Mouse (Mus musculus) lung, embryonic 14.5 days (tissue): ENCODE measurements around the gene Col4a1. TPM values are rescaled to one million over a fixed set of nuclear protein-coding genes. Genes with fewer than 3 reads are reported as not detected.

Experiments
- ATAC-seq: fragments of 200-750 bp; cut with Nextera tagmentation; 2 replicates; pipeline ENCODE4 v1.8.0; 2017; ENCODE audit warnings: mild to moderate bottlenecking, moderate TSS enrichment, moderate library complexity; ENCODE audit not compliant: insufficient read depth
- DNase-seq: peaks from one replicate; pipeline ENCODE4 v3.0.0-alpha.2; 2015
- H3K27ac ChIP-seq: fragments of 300-500 bp; sonication (generic); 2 replicates; pipeline ENCODE4 v1.5.1; 2014; ENCODE audit warnings: low read depth, mild to moderate bottlenecking, moderate library complexity
- H3K27me3 ChIP-seq: fragments of 300-500 bp; sonication (generic); 2 replicates; pipeline ENCODE4 v1.6.1; 2014; ENCODE audit warnings: low read length, control low read depth; ENCODE audit not compliant: insufficient read depth
- H3K36me3 ChIP-seq: fragments of 300-500 bp; sonication (generic); 2 replicates; pipeline ENCODE4 v1.6.1; 2014; ENCODE audit warnings: control low read depth; ENCODE audit not compliant: insufficient read depth
- H3K4me1 ChIP-seq: fragments of 300-500 bp; sonication (generic); 2 replicates; pipeline ENCODE4 v1.6.1; 2014; ENCODE audit warnings: antibody characterized with exemption, control low read depth; ENCODE audit not compliant: insufficient read depth
- H3K4me2 ChIP-seq: fragments of 300-500 bp; sonication (generic); 2 replicates; pipeline ENCODE4 v1.6.1; 2014; ENCODE audit warnings: mild to moderate bottlenecking
- H3K4me3 ChIP-seq: fragments of 300-500 bp; sonication (generic); 2 replicates; pipeline ENCODE4 v1.5.1; 2014; ENCODE audit warnings: low read depth, low read length
- H3K9ac ChIP-seq: fragments of 300-500 bp; sonication (generic); 2 replicates; pipeline ENCODE4 v1.6.1; 2014
- H3K9me3 ChIP-seq: fragments of 300-500 bp; sonication (generic); 2 replicates; pipeline ENCODE4 v1.6.1; 2016; ENCODE audit warnings: low read depth, low read length, control low read depth
- CTCF ChIP-seq: IDR thresholded peaks from 2 replicates; pipeline ENCODE4 v1.5.1; 2016; ENCODE audit warnings: antibody characterized with exemption, low read depth
- WGBS: fragments of 180-500 bp; shearing (Covaris S2); extraction: QIAGEN DNeasy Blood & Tissue Kit; methylation state at CpG from one replicate; pipeline ENCODE4 v1.1.7; 2014; 5-methylcytosine and 5-hydroxymethylcytosine counted together
- polyA plus RNA-seq: library from polyadenylated mRNA; unstranded; fragments of >200 nt; fragmentation: Nextera tagmentation; extraction: Ambion mirVana; gene quantifications from 2 replicates; pipeline ENCODE4 v1.2.1, GENCODE M21; 2014

Col4a1 gene
- polyA plus RNA-seq, 1 experiment from 2014 or later: 389 TPM

DNA sequence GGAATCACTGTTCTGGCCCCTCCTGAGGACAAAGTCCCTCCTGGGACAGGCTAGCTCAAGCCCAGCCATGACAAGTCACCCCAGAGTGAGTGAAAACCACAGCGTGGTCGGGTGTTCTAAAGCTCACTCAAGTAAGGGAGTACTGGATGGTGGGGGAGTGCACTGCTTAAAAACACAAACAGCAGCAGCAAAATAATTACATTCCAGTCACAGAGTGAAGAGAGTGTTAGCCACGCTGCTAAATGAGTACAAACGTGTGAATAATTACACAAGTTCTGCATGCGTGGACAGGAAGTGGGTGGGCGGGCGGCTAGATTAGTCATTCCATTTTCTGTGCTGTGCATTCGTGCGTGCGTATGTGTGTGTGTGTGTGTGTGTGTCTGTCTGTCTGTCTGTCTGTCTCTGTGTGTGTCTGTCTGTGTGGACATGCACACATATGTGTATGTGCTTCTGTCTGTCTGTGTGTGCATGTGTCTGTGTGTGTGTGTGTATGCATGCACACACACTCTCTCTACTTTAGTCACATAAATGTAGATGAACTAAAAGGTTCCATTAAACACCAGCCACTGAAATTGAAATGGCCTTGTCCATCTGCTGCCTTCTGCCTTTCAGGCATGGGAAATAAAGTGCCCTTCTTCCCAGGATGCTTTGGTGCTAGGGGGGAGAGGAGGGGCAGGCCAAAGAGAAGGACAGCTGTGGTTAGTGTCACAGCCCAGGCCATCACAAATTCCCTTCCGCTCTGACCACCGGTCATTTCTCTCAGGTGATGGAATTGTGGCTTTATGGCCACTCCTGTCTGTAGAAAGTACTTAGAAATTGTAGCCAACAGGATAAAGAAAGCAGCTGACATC lies 109.1 kb downstream of the Col4a1 start:
- no peaks in the 10 kb centered on the region for H3K27me3 ChIP-seq
- H3K9ac ChIP-seq: no peak overlapping the region
- H3K4me3 ChIP-seq: no peak overlapping the region
- no peaks in the 10 kb centered on the region for H3K9me3 ChIP-seq
- H3K27ac ChIP-seq: no peak overlapping the region
- no peak overlapping the region for H3K4me2 ChIP-seq
- H3K4me1 ChIP-seq: no peaks in the 10 kb centered on the region
- no peak for TF ChIP-seq CTCF
- ATAC-seq (no peak), DNase-seq (no peak)
- H3K36me3 ChIP-seq: peaks cover 94% of the 10 kb centered on the region
- 86% methylated on average over 12 of the region's 12 CpGs for WGBS

DNA sequence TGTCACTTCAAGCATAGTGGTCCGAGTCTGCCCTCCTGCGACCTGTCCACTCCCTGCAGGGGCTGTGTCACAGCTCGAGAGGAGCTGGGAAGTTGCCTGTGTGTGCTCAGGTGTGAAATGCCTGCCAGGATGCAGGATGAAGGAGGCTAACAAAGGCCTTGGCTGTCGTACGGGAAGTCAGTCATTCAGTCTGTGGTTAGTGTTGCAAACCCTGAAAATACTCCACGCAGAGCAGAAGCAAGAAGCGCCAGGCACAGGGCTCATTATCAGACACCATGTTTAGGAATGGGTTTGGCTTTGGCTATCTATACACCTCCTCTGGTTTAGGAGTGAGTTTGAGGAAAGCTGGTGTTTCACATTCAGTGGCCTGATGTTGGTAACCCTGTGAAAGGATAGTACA lies 114.0 kb downstream of the Col4a1 start:
- no peak for TF ChIP-seq CTCF
- DNase-seq: no peak
- 66% methylated on average over 7 of the region's 7 CpGs for WGBS
- no peak overlapping the region for H3K27ac ChIP-seq
- no peak overlapping the region for H3K4me2 ChIP-seq
- no peaks in the 10 kb centered on the region for H3K9me3 ChIP-seq
- no peak overlapping the region for H3K4me3 ChIP-seq
- no peak for ATAC-seq
- no peaks in the 10 kb centered on the region for H3K4me1 ChIP-seq
- H3K9ac ChIP-seq: no peak overlapping the region
- peaks cover 59% of the 10 kb centered on the region for H3K36me3 ChIP-seq
- no peaks in the 10 kb centered on the region for H3K27me3 ChIP-seq

DNA sequence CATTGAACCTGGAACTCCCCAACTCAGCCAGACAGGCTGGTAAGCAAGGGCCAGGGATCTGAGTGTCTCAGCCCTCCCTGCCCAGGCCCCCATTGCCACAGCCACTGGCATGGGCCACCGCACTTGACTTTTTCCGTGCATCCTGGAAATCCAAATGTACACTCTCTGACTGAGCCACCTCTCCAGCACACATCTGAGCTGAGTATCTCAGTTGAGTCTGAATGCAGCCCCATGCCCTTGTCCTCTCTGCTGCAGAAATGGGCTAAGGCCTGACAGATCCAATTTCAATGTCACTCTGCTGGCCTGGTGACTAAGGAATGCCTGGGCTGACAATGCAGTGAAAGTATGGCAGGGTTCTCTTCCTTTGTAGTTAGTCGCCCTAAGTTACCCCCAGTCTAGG lies 114.6 kb downstream of the Col4a1 start:
- H3K9me3 ChIP-seq: no peaks in the 10 kb centered on the region
- peaks cover 52% of the 10 kb centered on the region for H3K36me3 ChIP-seq
- H3K4me2 ChIP-seq: no peak overlapping the region
- no peak for DNase-seq
- no peak overlapping the region for H3K27ac ChIP-seq
- H3K4me1 ChIP-seq: no peaks in the 10 kb centered on the region
- no peak for ATAC-seq
- H3K4me3 ChIP-seq: no peak overlapping the region
- WGBS: 76% methylated on average over 3 of the region's 3 CpGs
- no peak for TF ChIP-seq CTCF
- H3K9ac ChIP-seq: no peak overlapping the region
- H3K27me3 ChIP-seq: no peaks in the 10 kb centered on the region

DNA sequence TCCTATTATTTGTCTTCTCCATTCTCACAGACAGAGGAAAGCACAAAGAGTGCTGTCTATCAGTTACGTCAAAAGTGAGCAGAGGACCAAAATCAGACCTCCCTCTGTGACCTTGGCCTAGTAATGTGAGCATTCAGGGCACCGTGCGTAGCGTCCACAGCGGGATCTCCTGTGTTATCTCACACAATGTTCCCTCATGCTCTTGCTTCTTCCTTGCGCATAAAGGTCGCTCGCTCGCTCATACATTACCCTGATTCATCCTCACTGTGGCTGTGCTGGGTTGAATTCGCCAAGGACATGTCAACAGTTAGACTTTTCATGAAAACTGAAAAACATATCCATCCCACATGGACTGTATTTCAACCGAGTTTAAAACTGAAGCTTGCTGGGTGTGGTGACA lies 115.4 kb downstream of the Col4a1 start:
- no peak for TF ChIP-seq CTCF
- no peaks in the 10 kb centered on the region for H3K4me1 ChIP-seq
- H3K27ac ChIP-seq: no peak overlapping the region
- H3K27me3 ChIP-seq: no peaks in the 10 kb centered on the region
- no peak overlapping the region for H3K4me2 ChIP-seq
- no peak overlapping the region for H3K9ac ChIP-seq
- DNase-seq (no peak), ATAC-seq (no peak)
- H3K36me3 ChIP-seq: peaks cover 45% of the 10 kb centered on the region
- H3K9me3 ChIP-seq: no peaks in the 10 kb centered on the region
- H3K4me3 ChIP-seq: no peak overlapping the region
- 87% methylated on average over 11 of the region's 11 CpGs for WGBS

DNA sequence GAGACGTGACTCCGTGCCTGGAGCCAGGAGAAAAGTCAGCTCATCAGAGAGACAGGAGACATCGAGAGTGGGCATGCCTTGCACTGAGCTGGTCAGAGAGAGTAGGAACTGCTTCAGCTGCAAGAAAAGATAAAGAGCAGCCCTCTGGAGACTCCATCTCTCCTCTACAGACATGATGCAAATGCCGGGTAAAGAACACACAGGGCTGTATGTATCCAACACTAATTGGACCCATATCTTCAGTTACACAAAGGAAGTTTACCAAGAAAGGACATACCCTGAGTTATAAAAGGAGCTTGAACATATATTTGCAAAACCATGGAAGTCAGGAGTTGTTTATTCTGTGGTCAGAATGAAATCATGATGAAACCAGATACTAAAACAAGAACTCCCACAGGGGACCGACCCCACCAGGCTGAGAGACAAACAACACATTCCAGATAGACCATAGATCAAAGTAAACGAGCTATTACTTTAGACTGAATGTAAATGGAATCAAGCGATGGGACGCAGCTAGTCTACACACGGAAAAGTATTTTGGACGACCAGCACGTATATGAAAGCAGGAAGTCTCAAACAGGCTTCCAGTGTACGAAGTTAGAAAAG lies 119.8 kb downstream of the Col4a1 start:
- H3K4me1 ChIP-seq: no peaks in the 10 kb centered on the region
- peak overlapping the region; percentile 55; the same call in 1 of the 2 replicates for H3K27ac ChIP-seq
- no peak overlapping the region for H3K9ac ChIP-seq
- DNase-seq: peak; percentile 69
- peak; percentile 64 for ATAC-seq
- H3K9me3 ChIP-seq: no peaks in the 10 kb centered on the region
- H3K4me2 ChIP-seq: no peak overlapping the region
- peaks cover 8% of the 10 kb centered on the region for H3K27me3 ChIP-seq
- no peak for TF ChIP-seq CTCF
- H3K4me3 ChIP-seq: no peak overlapping the region
- H3K36me3 ChIP-seq: peaks cover 7% of the 10 kb centered on the region
- WGBS: 22% methylated on average over 12 of the region's 12 CpGs

DNA sequence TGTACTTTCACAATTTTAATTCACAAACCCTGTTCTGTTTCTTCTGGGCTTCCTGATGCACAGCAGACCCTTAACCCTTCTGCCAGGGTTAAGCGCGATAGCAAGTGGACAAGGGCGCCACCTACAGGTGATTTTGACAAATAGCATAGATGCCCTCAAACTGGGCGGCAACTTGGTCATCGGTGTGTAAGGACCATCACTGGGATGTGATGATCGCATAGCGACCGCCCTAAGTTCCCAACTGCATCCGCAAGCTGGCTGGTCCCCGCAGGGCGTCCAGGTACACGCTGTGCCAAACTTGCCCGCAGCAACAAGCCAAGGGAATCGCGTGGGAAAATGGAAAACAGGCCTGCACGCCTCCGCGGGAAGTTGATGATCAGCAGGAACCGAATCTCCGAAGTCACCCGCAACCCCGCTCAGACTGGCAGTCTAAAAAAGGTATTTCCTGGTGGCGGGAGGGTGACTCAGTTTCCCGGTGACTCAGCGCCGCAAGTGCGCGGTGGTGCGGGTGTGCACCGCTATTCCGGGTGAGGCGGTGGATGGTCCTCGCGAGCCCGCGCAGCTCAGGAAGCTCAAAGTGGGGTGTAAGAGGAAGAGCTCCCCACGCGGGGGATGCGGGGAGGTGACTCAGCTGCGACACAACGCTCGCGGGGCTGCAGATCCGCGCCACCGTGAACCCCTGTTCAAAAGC lies 124.9 kb downstream of the Col4a1 start:
- no peaks in the 10 kb centered on the region for H3K36me3 ChIP-seq
- DNase-seq (peak; percentile 94), ATAC-seq (peak; percentile 64)
- H3K4me2 ChIP-seq: peak overlapping the region; percentile 90
- no peaks in the 10 kb centered on the region for H3K4me1 ChIP-seq
- no peaks in the 10 kb centered on the region for H3K9me3 ChIP-seq
- peak overlapping the region; percentile 41 for H3K9ac ChIP-seq
- H3K4me3 ChIP-seq: peak overlapping the region; percentile 43
- H3K27me3 ChIP-seq: peaks cover 11% of the 10 kb centered on the region
- 3% methylated on average over 46 of the region's 46 CpGs for WGBS
- H3K27ac ChIP-seq: no peak overlapping the region
- peak; percentile 97 for TF ChIP-seq CTCF

DNA sequence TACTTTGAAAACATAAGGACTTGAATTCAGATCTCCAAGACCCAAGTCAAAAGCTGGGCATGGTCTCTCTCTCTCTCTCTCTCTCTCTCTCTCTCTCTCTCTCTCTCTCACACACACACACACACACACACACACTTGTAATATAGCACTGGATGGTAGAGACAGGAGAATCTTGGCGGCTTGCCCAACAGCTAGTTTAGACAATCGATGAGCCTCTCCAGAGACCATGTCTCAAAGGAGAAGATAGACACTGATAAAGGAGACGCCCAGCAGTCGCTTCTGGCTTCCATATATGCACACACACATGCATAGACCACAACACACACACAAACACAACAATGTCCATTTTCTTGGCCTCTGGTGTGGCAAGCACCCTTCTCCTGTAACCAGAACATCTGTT lies 126.2 kb downstream of the Col4a1 start:
- Histone ChIP-seq H3K9ac (no peak overlapping the region), H3K4me2 (no peak overlapping the region), H3K27ac (no peak overlapping the region), H3K4me1 (no peaks in the 10 kb centered on the region), H3K36me3 (no peaks in the 10 kb centered on the region), H3K9me3 (no peaks in the 10 kb centered on the region), H3K27me3 (peaks cover 11% of the 10 kb centered on the region), H3K4me3 (no peak overlapping the region)
- DNase-seq (peak; percentile 42), ATAC-seq (no peak)
- no peak for TF ChIP-seq CTCF
- WGBS: 46% methylated on average over 4 of the region's 4 CpGs
